Mouse (Mus musculus) neural tube, embryonic 11.5 days (tissue): Measurements from ENCODE around the gene Upk3a. TPM values are rescaled to one million over a fixed set of nuclear protein-coding genes. Genes with fewer than 3 reads are reported as not detected.
A peak's percentile ranks its signal among the peaks of the same experiment; 100 is the strongest.
"Not testable (repeated sequence)": the region's sequence is repeated elsewhere in the genome, so short reads cannot be mapped to it uniquely, and the experiment has no call there.

Experiments used
- ATAC-seq: fragments of 200-750 bp; cut with Nextera tagmentation; 2 replicates; pipeline ENCODE4 v1.8.0; 2017; ENCODE audit warnings: moderate number of reproducible peaks, mild to moderate bottlenecking, moderate TSS enrichment, moderate library complexity; ENCODE audit not compliant: insufficient read depth, low FRiP score, low TSS enrichment
- DNase-seq: peaks from one replicate; pipeline ENCODE4 v3.0.0-alpha.2; 2015; ENCODE audit warnings: low spot score
- H3K27ac ChIP-seq: fragments of 300-500 bp; sonication (generic); 2 replicates; pipeline ENCODE4 v1.5.1; 2014; ENCODE audit warnings: low read depth, mild to moderate bottlenecking, low read length
- H3K27me3 ChIP-seq: fragments of 300-500 bp; sonication (generic); 2 replicates; pipeline ENCODE4 v1.6.1; 2014; ENCODE audit warnings: mild to moderate bottlenecking, low read length, mixed read lengths; ENCODE audit not compliant: control insufficient read depth, insufficient read depth
- H3K36me3 ChIP-seq: fragments of 300-500 bp; sonication (generic); 2 replicates; pipeline ENCODE4 v1.6.1; 2014; ENCODE audit warnings: mild to moderate bottlenecking, low read length, moderate library complexity, mixed read lengths; ENCODE audit not compliant: control insufficient read depth, insufficient read depth
- H3K4me1 ChIP-seq: fragments of 300-500 bp; sonication (generic); 2 replicates; pipeline ENCODE4 v1.6.1; 2014; ENCODE audit warnings: low read length, mixed read lengths; ENCODE audit not compliant: control insufficient read depth, insufficient read depth
- H3K4me2 ChIP-seq: fragments of 300-500 bp; sonication (generic); 2 replicates; pipeline ENCODE4 v1.6.1; 2014; ENCODE audit warnings: low read depth, mild to moderate bottlenecking, moderate library complexity
- H3K4me3 ChIP-seq: fragments of 300-500 bp; sonication (generic); 2 replicates; pipeline ENCODE4 v1.5.1; 2014; ENCODE audit warnings: low read depth, low read length
- H3K9ac ChIP-seq: fragments of 300-500 bp; sonication (generic); 2 replicates; pipeline ENCODE4 v1.6.1; 2014; ENCODE audit warnings: mild to moderate bottlenecking, low read length
- H3K9me3 ChIP-seq: fragments of 300-500 bp; sonication (generic); 2 replicates; pipeline ENCODE4 v1.6.1; 2016; ENCODE audit warnings: low read length; ENCODE audit not compliant: control insufficient read depth
- WGBS: fragments of 180-500 bp; shearing (Covaris S2); extraction: QIAGEN DNeasy Blood & Tissue Kit; methylation state at CpG from one replicate; pipeline ENCODE4 v1.1.7; 2014; 5-methylcytosine and 5-hydroxymethylcytosine counted together
- polyA plus RNA-seq: library from polyadenylated mRNA; unstranded; fragments of >200 nt; fragmentation: Nextera tagmentation; extraction: Ambion mirVana; gene quantifications from 2 replicates; pipeline ENCODE4 v1.2.1, GENCODE M21; 2014

The Upk3a gene
- polyA plus RNA-seq, 1 experiment from 2014 or later = not detected

DNA sequence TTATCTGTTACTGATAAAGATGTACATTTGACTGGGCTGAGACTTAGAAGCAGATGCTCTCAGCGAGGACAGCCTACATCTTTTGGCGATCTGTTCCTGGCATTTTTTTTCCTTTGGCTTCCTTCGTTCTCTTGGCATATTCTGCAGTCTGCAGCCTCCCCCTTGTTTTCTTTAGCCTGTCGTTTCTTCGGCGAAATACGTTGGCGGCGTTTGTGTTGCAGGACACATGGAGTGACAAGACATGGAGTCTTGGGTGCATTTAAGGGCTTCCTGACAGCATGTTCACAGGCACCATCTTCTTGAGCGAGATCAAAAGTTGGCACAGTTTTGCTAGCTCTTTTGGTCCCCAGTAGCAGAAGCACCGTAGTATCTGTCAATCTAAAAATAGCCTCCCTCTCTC, 1.2 kb upstream of the Upk3a start:
- Histone ChIP-seq H3K9ac (no peak overlapping the region), H3K36me3 (no peaks in the 10 kb centered on the region), H3K9me3 (no peaks in the 10 kb centered on the region), H3K27ac (no peak overlapping the region), H3K4me3 (no peak overlapping the region), H3K4me2 (no peak overlapping the region), H3K4me1 (peaks cover 5% of the 10 kb centered on the region), H3K27me3 (no peaks in the 10 kb centered on the region)
- ATAC-seq (no peak), DNase-seq (no peak)
- 88% methylated on average over 11 of the region's 11 CpGs for WGBS

DNA sequence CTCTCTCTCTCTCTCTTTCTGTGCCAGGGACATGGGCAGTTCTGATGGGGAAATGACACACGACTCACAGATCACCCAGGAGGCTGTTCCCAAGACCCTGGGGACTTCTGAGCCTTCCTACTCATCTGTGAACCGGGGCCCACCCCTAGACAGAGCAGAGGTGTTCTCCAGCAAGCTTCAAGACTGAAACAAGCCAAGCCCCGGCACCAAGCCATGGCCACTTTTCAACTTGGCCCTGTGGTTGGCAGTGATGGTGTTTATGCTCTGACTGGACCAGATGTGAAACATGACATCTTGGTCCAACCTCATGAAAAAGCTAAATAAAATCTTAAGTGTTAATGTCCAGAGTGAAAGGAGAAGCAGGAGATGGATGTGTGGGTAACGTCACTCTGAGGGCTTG, 5.3 kb downstream of the Upk3a start:
- Histone ChIP-seq H3K9ac (no peak overlapping the region), H3K36me3 (no peaks in the 10 kb centered on the region), H3K4me3 (no peak overlapping the region), H3K4me1 (no peaks in the 10 kb centered on the region), H3K27ac (no peak overlapping the region), H3K9me3 (no peaks in the 10 kb centered on the region), H3K4me2 (no peak overlapping the region), H3K27me3 (no peaks in the 10 kb centered on the region)
- 82% methylated on average over 4 of the region's 4 CpGs for WGBS
- DNase-seq (no peak), ATAC-seq (no peak)

DNA sequence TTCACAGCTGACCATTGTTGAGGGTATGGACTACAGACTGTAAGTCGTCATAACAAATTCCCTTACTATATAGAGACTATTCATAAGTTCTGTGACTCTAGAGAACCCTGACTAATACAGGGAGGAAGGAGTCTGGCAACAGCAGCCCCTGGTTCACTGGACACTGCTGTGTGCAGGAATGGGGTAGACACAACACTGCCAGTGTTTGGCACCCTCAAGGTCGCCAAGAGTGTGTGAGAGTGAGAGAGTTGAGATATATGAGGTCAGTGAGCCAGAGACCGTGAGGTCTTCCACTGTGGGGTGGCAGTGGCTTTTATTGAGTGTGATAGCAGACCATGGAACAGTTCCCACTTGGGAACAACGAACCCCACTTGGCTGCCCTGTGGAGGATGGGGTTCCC, 9.3 kb downstream of the Upk3a start:
- Histone ChIP-seq H3K27ac (no peak overlapping the region), H3K9ac (no peak overlapping the region), H3K4me3 (no peak overlapping the region), H3K4me2 (no peak overlapping the region), H3K9me3 (no peaks in the 10 kb centered on the region), H3K27me3 (no peaks in the 10 kb centered on the region), H3K4me1 (no peaks in the 10 kb centered on the region), H3K36me3 (no peaks in the 10 kb centered on the region)
- ATAC-seq (no peak), DNase-seq (no peak)
- 83% methylated on average over 4 of the region's 4 CpGs for WGBS

DNA sequence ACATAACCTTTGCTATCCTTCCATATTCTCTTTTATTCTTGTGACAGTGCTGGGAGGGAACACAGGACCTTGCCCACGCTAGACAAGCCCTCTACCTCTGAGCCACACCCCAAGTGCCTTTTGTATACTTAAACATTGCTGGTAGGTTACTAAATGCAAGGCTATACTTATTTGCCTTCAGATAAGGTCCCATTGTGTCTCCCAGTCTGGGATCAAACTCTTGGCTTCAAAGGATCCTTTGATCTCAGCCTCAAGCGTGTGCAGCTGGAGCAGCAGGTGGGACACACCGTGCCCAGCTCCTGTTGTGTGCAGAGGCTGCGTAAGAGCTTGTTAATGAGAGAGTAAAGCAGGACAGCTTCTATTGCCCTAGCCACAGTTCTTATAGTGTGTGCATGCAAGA, 10.8 kb downstream of the Upk3a start:
- WGBS = 36% methylated on average over 4 of the region's 4 CpGs
- Histone ChIP-seq H3K9me3 (no peaks in the 10 kb centered on the region), H3K27me3 (no peaks in the 10 kb centered on the region), H3K4me2 (no peak overlapping the region), H3K27ac (no peak overlapping the region), H3K36me3 (no peaks in the 10 kb centered on the region), H3K4me3 (no peak overlapping the region), H3K9ac (no peak overlapping the region), H3K4me1 (no peaks in the 10 kb centered on the region)
- no peak for DNase-seq
- ATAC-seq = no peak

DNA sequence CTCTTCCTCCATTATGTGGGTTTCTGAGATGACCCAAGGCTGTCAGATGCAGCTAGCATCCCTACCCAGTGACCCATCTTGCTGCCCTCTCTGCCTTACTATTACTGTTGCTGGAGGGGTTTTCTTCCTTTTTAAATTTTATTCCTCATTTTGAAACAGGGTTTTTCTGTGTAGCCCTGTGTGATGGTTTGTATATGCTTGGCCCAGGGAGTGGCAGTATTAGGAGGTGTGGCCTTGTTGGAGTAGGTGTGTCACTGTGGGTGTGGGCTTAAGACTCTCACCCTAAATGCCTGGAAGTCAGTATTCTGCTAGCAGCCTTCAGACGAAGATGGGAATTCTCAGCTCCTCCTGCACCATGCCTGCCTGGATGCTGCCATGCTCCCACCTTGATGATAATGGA, 11.7 kb downstream of the Upk3a start, which contains the start of gene Fam118a:
Gene Fam118a (plus strand): TSS at position 301 of the 400 bp plus-strand sequence.
- H3K4me3 ChIP-seq, H3K36me3 ChIP-seq, H3K4me2 ChIP-seq: not testable (repeated sequence)

DNA sequence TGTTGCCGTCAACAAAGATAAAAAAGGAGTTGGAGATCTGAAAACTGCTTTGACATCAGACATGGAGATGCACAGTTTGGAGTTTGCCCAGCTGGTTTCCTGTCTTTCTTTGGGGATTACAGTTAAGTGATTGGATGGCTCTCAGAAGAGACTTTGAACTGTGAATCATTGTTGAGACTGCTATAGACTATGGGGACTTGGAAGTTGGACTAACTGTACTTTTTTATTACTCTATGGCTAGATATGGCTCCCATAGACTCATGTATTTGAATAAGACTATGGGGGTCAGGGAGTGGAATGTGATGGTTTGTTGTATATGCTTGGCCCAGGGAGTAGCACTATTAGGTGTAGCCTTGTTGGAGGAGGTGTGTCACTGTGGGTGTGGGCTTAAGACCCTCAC, 13.7 kb downstream of the Upk3a start:
- ATAC-seq, H3K4me2 ChIP-seq, H3K27ac ChIP-seq, H3K4me3 ChIP-seq, H3K4me1 ChIP-seq, H3K9me3 ChIP-seq, H3K9ac ChIP-seq, H3K36me3 ChIP-seq, H3K27me3 ChIP-seq, DNase-seq: not testable (repeated sequence)
- WGBS = 82% methylated on average over 1 of the region's 1 CpGs

More for the DNA sequence above, 11.7 kb downstream of the Upk3a start, which contains the start of gene Fam118a:
- DNase-seq, H3K4me1 ChIP-seq, H3K9ac ChIP-seq, H3K9me3 ChIP-seq, H3K27ac ChIP-seq, H3K27me3 ChIP-seq, ATAC-seq: not testable (repeated sequence)
- WGBS = 58% methylated on average over 1 of the region's 1 CpGs

DNA sequence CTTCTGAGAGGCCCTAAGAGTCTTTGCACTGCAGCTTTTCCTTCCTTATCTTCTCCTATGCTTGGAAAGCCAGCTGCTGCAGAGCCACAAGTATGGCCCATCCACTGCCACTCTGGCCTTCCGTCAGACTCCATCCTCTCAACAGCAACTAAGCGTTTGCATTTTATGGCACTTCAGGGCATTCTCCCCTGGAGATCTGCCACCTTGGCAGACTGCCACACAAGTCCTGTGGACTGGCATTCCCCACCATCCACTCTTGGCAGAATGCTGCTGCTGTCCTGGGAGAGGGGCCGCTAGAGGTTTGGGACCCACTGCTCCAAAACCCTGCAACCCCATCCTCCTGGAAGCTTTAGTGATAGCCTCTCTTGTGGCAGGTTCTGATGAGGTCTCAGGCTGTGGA, 14.9 kb downstream of the Upk3a start:
- H3K9ac ChIP-seq = no peak overlapping the region
- H3K27me3 ChIP-seq = no peaks in the 10 kb centered on the region
- DNase-seq (no peak), ATAC-seq (no peak)
- no peaks in the 10 kb centered on the region for H3K36me3 ChIP-seq
- no peaks in the 10 kb centered on the region for H3K4me1 ChIP-seq
- WGBS = 83% methylated on average over 3 of the region's 3 CpGs
- H3K27ac ChIP-seq = no peak overlapping the region
- H3K9me3 ChIP-seq = no peaks in the 10 kb centered on the region
- H3K4me2 ChIP-seq = no peak overlapping the region
- H3K4me3 ChIP-seq = no peak overlapping the region

DNA sequence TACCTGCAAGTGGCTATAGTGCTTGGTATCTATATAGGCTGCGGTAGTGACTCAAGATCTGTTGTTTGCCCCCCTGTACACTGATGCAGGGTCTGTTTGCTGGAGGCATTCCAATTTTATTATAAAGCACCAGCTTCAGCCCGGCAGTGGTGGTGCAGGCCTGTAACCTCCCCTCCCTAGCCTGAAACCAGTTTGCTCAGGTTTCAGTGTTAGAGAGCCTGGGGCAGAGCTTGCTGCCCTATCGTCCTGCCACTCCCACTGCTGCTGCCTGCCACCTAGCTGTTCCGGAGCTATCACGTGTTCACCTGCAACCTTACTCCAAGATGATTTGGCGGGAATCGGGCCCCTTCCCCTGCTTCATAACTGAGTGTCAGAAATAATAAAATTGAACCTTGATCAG, 17.0 kb downstream of the Upk3a start:
- not testable (repeated sequence) for H3K27ac ChIP-seq, H3K27me3 ChIP-seq, H3K4me2 ChIP-seq, H3K9ac ChIP-seq, DNase-seq, H3K9me3 ChIP-seq, H3K4me3 ChIP-seq, ATAC-seq, H3K4me1 ChIP-seq, H3K36me3 ChIP-seq
- 50% methylated on average over 7 of the region's 7 CpGs for WGBS

DNA sequence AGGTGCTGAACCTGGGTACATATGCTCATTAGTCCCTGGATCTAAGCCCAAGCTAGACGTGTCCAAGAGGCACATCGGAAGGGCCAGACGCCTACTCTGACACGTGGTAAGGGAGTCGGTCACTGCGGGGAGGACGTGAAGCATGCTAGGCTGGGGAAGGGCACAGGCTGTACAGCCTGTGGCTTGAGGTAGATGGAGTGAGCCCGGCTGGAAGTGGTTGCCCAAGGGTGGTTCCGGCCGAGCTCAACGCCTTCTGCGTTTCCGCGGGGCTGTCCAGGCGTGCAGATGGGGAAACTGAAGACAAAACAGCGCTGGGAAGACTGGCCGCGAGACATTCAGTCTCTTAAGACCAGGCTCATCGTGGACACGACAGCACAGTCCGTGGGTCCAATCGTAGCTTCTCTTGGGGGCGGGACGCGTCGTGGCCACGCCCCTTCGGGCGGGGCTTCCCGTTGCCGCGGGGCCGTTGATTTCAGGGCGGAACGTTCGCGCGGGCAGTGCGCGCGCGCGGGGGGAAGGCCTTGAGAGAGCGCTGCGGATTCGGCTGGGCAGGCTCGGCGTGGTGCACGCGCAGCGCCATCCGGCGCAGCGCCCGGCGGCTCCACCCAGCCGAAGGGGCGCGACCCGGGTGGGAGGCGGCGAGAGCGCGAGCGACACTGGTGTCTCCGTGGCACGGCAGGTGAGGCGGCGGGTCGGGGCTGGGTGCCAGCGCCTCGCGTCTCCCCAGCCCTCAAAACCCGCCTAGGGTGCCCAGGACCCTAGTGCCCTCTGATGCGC, 19.8 kb downstream of the Upk3a start:
- Histone ChIP-seq H3K4me3 (peak overlapping the region; percentile 77), H3K27me3 (no peaks in the 10 kb centered on the region), H3K4me2 (peak overlapping the region; percentile 82), H3K9ac (peak overlapping the region; percentile 88), H3K9me3 (no peaks in the 10 kb centered on the region), H3K4me1 (peaks cover 7% of the 10 kb centered on the region; the same call in 1 of the 2 replicates), H3K27ac (no peak overlapping the region), H3K36me3 (no peaks in the 10 kb centered on the region)
- ATAC-seq = peak; percentile 93
- DNase-seq = peak; percentile 100
- WGBS = under 1% methylated on average over 64 of the region's 75 CpGs
